Mouse (Mus musculus): Measurements from ENCODE around the gene Cdh23.

- TF ChIP-seq CTCF (IDR thresholded peaks at IDR 0.05; ENCODE audit: borderline replicate concordance, extremely low read depth, insufficient read depth, insufficient read length) = no peak
- TF ChIP-seq POLR2A (IDR thresholded peaks at IDR 0.05; ENCODE audit: borderline replicate concordance, extremely low read depth, insufficient read depth, insufficient read length, poor library complexity, severe bottlenecking) = no peak
Observed at GRCm38 (mm10) chr10:60279941-60280301, 416.4 kb downstream of the Cdh23 start.

Data from brain, embryonic 14.5 days (tissue).